In the genomic region with DNA sequence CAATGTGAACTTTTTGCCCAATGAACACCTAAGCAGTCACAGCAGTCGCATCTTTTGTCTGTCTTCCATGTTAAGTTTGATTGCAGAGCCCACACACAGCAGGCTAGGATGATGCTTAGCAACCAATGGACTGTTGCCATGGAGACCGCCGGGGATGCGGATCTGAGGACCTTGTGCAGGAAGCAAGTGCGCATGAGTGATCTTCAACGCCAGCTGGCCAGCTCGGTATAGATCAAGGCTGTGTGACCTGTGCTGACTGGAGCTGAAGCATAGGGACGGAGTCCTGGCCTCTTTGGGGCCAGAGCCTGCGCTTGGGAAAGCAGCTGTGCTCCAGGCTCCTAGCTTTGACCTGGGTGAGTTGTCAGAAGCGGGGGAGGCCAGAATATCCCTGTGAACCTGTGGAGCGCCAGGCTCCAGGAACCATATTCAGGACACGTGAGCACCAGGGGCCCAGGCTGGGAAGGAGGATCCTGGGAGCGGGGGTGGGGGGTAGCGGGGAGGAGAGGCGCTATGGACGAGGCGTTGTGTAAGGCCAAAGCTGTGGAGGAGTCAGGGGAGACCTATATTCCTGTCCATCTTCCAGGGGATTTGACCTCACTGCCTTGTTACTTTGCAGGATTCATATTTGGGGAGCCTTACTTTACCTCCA, we compare ENCODE assay signal across 9 mouse cellular contexts. TPM values are rescaled to one million over a fixed set of nuclear protein-coding genes. Genes with fewer than 3 reads are reported as not detected.
DNase-seq lines count a peak whose midpoint lies in the region; ATAC-seq lines count a peak whose summit lies in the region.
"Had no signal": no experiment of that assay in that cellular context is flagged by ENCODE, and none has a peak within 500 bp of the region (broad histone marks: within the 10 kb centered on the region; RNA-seq: fewer than 3 reads in every experiment).

Pnmal1 (plus strand) TSS at position 141 of the 649 bp plus-strand sequence.

- peak; percentile 95 for ATAC-seq in hindbrain, embryonic 14.5 days (ENCODE audit: low FRiP score)
- no peak for ATAC-seq in CD4-positive, CD25-positive, alpha-beta regulatory T cell, adult 4 months

- H3K9me3 ChIP-seq in hindbrain, embryonic 14.5 days (ENCODE audit: control insufficient read depth, low read length) = no peaks in the 10 kb centered on the region

- peak within 1 kb of the TSS; percentile 93 for H3K27ac ChIP-seq in hindbrain, embryonic 14.5 days
- H3K27ac ChIP-seq: macrophage had no signal

- H3K9ac ChIP-seq in hindbrain, embryonic 14.5 days = peak within 1 kb of the TSS; percentile 59

- peaks cover 51% of the 10 kb centered on the region for H3K4me1 ChIP-seq in hindbrain, embryonic 14.5 days (replicated peaks; ENCODE audit: control insufficient read depth, insufficient read depth, low read length)

- H3K4me2 ChIP-seq in hindbrain, embryonic 14.5 days (replicated peaks) = peak within 1 kb of the TSS; percentile 67

- peak; percentile 40 for DNase-seq in thymus, postnatal 4 days
- no peak for DNase-seq in thymus, postnatal 10 days (ENCODE audit: low spot score in 2 of 2)
- DNase-seq in embryo, embryonic 11 days = peak; percentile 94
- DNase-seq in hindbrain, embryonic 14.5 days (ENCODE audit: low spot score) = peak; percentile 95
- DNase-seq in left cerebral cortex, postnatal 4 days = peak; percentile 97
- DNase-seq in right cerebral cortex, adult 18-20 months = peak; percentile 96
- DNase-seq in heart, adult 18-20 months = no peak

- H3K27me3 ChIP-seq in hindbrain, embryonic 14.5 days (ENCODE audit: control insufficient read depth, insufficient read depth, low read length) = no peaks in the 10 kb centered on the region

- H3K36me3 ChIP-seq in hindbrain, embryonic 14.5 days (replicated peaks; ENCODE audit: control insufficient read depth, insufficient read depth) = 0 out of 2 replicates have a peak, but pooled peaks cover 5% of the 10 kb centered on the region

- peak within 1 kb of the TSS; percentile 36 for H3K4me3 ChIP-seq in hindbrain, embryonic 14.5 days (replicated peaks; ENCODE audit: low read length)

- WGBS in hindbrain, embryonic 14.5 days = 4% methylated on average over 17 of the region's 17 CpGs

- intact Hi-C loops in left cerebral cortex, postnatal 4 days (cut with DNase I) = no loop called here

RNA-seq across cellular contexts. Expression of gene Pnmal1, which starts in this region (rescaled TPM):
- polyA plus RNA-seq in hindbrain, embryonic 14.5 days (2014; fragmentation: Nextera tagmentation; extraction: Ambion mirVana) = 52.1 and 63.2 TPM in 2 replicates
- total RNA-seq in left cerebral cortex, postnatal 4 days (2021) = 10 to 100 TPM; 56.0 to 57.6 TPM
- polyA plus RNA-seq in CD4-positive, CD25-positive, alpha-beta regulatory T cell, adult 4 months (2017; shearing (Covaris generic)) = not detected
- not detected for total RNA-seq in heart, adult 18-20 months (2021)
- polyA plus RNA-seq: macrophage had no signal

Comparison
In these comparisons a context has a peak if more than half of its experiments do, and no peak if none do; other contexts are left out.
1. RNA of gene Pnmal1 (total RNA-seq): 56.0 to 57.6 TPM in left cerebral cortex, postnatal 4 days; not detected in heart, adult 18-20 months; every median in the first group is over 10 times any median in the second.
2. RNA of gene Pnmal1 (polyA plus RNA-seq): 52.1 to 63.2 TPM in hindbrain, embryonic 14.5 days; not detected in CD4-positive, CD25-positive, alpha-beta regulatory T cell, adult 4 months; every median in the first group is over 10 times any median in the second.
3. DNase-seq: peak in thymus, postnatal 4 days (single experiment), embryo, embryonic 11 days (single experiment), hindbrain, embryonic 14.5 days (single experiment), left cerebral cortex, postnatal 4 days (single experiment) and right cerebral cortex, adult 18-20 months (single experiment); none in thymus, postnatal 10 days (0 of 2) and heart, adult 18-20 months (0 of 2).